Mouse (Mus musculus) heart, embryonic 13.5 days (tissue): ENCODE measurements around the gene Gm19402. TPM values are rescaled to one million over a fixed set of nuclear protein-coding genes. Genes with fewer than 3 reads are reported as not detected.
"Not testable (repeated sequence)": the region's sequence is repeated elsewhere in the genome, so short reads cannot be mapped to it uniquely, and the experiment has no call there.

Experiments used
- ATAC-seq: fragments of 200-750 bp; cut with Nextera tagmentation; 2 replicates; pipeline ENCODE4 v1.8.0; 2017; ENCODE audit warnings: moderate TSS enrichment; ENCODE audit not compliant: insufficient number of reproducible peaks, low FRiP score, low TSS enrichment; ENCODE audit errors: extremely low read depth
- H3K27ac ChIP-seq: fragments of 300-500 bp; sonication (generic); replicated peaks from 2 replicates; pipeline ENCODE4 v1.5.1; 2015; ENCODE audit warnings: moderate library complexity, mild to moderate bottlenecking, inconsistent platforms
- H3K27me3 ChIP-seq: fragments of 300-500 bp; sonication (generic); replicated peaks from 2 replicates; pipeline ENCODE4 v1.6.1; 2015; ENCODE audit warnings: mild to moderate bottlenecking, inconsistent platforms
- H3K36me3 ChIP-seq: fragments of 300-500 bp; sonication (generic); 2 replicates; pipeline ENCODE4 v1.6.1; 2015; ENCODE audit warnings: mild to moderate bottlenecking, inconsistent platforms
- H3K4me1 ChIP-seq: fragments of 300-500 bp; sonication (generic); 2 replicates; pipeline ENCODE4 v1.6.1; 2015; ENCODE audit warnings: inconsistent platforms
- H3K4me2 ChIP-seq: fragments of 300-500 bp; sonication (generic); 2 replicates; pipeline ENCODE4 v1.6.1; 2015; ENCODE audit warnings: inconsistent platforms, mild to moderate bottlenecking, moderate library complexity
- H3K4me3 ChIP-seq: fragments of 300-500 bp; sonication (generic); 2 replicates; pipeline ENCODE4 v1.5.1; 2015; ENCODE audit warnings: moderate library complexity, mild to moderate bottlenecking, inconsistent platforms
- H3K9ac ChIP-seq: fragments of 300-500 bp; sonication (generic); 2 replicates; pipeline ENCODE4 v1.6.1; 2015; ENCODE audit warnings: inconsistent platforms, mild to moderate bottlenecking, moderate library complexity
- H3K9me3 ChIP-seq: fragments of 300-500 bp; sonication (generic); 2 replicates; pipeline ENCODE4 v1.6.1; 2016; ENCODE audit warnings: inconsistent platforms
- WGBS: fragments of 180-500 bp; shearing (Covaris S2); methylation state at CpG from one replicate; pipeline ENCODE4 v1.1.7; 2015; ENCODE audit warnings: mixed read lengths; 5-methylcytosine and 5-hydroxymethylcytosine counted together
- polyA plus RNA-seq: library from polyadenylated mRNA; unstranded; fragments of >200 nt; fragmentation: Nextera tagmentation; extraction: Ambion mirVana; gene quantifications from 2 replicates; pipeline ENCODE4 v1.2.1, GENCODE M21; 2015

Gm19402 gene
- not detected in 2 replicates for polyA plus RNA-seq

DNA sequence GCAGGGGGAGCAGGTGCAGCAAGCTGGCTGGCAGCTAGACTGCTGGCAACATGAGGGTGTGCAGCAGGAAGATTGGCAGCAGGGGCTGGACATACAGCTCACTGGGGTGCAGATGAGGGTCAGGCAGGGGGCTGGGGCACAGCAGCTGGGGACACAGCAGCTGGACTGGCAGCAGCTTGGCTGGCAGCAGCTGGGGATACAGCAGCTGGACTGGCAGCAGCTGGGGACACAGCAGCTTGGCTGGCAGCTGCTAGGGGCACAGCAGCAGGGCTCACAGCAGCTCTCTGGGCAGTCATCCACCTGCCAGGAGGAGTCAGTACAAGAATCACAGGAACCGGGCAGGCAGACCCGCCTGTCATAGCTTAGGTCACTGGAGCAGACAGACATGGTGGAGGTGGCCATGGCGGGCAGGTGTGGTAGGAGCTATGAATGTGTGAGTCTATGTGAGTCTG lies at the start of gene Gm19402:
TSS of gene Gm19402 (minus strand) at position 402 of the 452 bp plus-strand sequence.
- not testable (repeated sequence) for H3K36me3 ChIP-seq, H3K27ac ChIP-seq, H3K4me3 ChIP-seq, H3K4me2 ChIP-seq, H3K9me3 ChIP-seq, H3K9ac ChIP-seq, ATAC-seq
- H3K4me1 ChIP-seq = peaks cover 11% of the 10 kb centered on the region
- H3K27me3 ChIP-seq = peaks cover 75% of the 10 kb centered on the region
- WGBS = 58% methylated on average over 3 of the region's 3 CpGs

DNA sequence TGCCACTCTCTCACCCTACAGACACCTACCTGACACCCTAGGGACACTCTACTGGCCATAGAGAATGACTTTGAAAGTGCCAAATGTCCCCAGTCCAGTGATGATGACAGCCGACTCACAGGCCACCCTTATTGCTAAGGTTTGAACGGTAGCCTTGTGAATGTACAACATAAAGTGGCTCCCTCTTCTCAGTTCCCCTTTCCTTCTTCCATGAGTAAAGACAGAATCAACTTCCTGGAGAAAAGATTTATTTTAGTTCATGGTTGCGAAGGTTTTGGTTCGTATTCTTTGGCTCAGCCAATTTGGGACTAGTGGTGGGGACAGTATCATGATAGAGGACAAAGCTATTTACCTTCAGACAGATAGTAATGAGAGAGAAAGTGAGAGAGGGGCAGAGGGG lies 48.4 kb upstream of the Gm19402 start:
- H3K9ac ChIP-seq = no peak overlapping the region
- no peaks in the 10 kb centered on the region for H3K36me3 ChIP-seq
- ATAC-seq = no peak
- H3K4me2 ChIP-seq = no peak overlapping the region
- no peaks in the 10 kb centered on the region for H3K4me1 ChIP-seq
- 77% methylated on average over 4 of the region's 4 CpGs for WGBS
- H3K9me3 ChIP-seq = peaks cover 11% of the 10 kb centered on the region
- H3K27ac ChIP-seq = no peak overlapping the region
- H3K4me3 ChIP-seq = no peak overlapping the region
- H3K27me3 ChIP-seq = no peaks in the 10 kb centered on the region

DNA sequence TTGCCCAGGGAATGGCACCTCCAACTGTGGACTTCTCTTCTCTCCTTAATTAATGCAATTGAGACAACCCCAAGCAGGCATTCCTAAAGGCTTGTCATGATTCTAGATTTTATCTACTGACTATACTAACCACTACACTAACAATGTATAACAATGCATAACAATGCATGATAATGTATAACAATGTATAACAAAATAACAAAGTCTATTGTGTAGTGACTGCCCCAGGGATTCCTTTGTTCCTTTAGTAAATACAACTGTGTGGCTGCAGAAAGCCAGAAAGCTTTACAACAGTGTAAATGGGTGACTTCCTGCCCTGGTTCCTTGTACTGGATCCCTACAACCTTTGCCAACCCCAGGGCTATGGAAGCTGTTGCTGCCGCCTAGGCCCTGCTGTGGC lies 45.4 kb upstream of the Gm19402 start:
- Histone ChIP-seq H3K36me3 (no peaks in the 10 kb centered on the region), H3K4me3 (no peak overlapping the region), H3K4me1 (no peaks in the 10 kb centered on the region), H3K9me3 (peaks cover 13% of the 10 kb centered on the region), H3K27me3 (no peaks in the 10 kb centered on the region), H3K9ac (no peak overlapping the region), H3K4me2 (no peak overlapping the region), H3K27ac (no peak overlapping the region)
- ATAC-seq = no peak
- 86% methylated on average over 1 of the region's 1 CpGs for WGBS

DNA sequence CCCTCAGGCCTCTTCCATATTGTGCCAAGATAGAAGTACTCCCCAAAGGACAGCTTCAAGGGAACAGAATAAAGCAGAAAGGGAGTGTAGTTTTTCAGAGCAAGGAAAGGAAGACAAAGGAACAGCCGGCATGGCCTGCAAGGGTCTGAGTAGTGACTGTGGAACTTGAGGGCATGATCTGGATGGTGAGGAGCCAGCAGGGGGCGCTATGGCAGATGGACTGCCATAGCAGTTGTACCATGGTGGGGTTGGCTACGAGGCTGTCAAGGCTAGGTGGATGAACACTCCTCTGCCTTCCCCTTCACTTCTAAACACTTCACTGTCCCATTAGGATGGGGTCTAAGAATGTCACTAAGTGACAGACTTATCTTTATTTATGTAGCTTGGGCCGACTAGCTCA lies 38.7 kb upstream of the Gm19402 start:
- Histone ChIP-seq H3K9ac (no peak overlapping the region), H3K4me1 (no peaks in the 10 kb centered on the region), H3K36me3 (no peaks in the 10 kb centered on the region), H3K4me2 (no peak overlapping the region), H3K4me3 (no peak overlapping the region), H3K27ac (no peak overlapping the region), H3K27me3 (no peaks in the 10 kb centered on the region), H3K9me3 (peaks cover 4% of the 10 kb centered on the region)
- WGBS = 45% methylated on average over 4 of the region's 4 CpGs
- ATAC-seq = no peak

DNA sequence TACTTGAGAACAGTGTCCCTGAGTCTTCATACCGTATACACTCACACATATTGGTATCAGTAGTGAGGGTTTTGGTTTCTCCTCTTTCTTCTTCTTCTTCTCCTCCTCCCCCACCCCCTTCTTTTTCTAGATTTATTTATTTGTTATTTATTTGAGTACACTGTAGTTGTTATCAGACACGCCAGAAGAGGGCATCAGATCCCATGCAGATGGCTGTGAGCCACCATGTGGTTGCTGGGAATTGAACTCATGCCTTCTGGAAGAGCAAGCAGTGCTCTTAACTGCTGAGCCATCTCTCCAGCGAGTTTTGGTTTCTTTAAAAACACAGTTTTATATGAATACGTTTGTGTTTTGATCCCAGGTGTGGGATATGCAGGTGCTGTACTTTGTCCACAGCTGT lies 37.7 kb upstream of the Gm19402 start:
- Histone ChIP-seq H3K4me1 (no peaks in the 10 kb centered on the region), H3K4me3 (no peak overlapping the region), H3K9ac (no peak overlapping the region), H3K27me3 (no peaks in the 10 kb centered on the region), H3K36me3 (no peaks in the 10 kb centered on the region), H3K27ac (no peak overlapping the region), H3K4me2 (no peak overlapping the region), H3K9me3 (no peaks in the 10 kb centered on the region)
- 53% methylated on average over 4 of the region's 4 CpGs for WGBS
- no peak for ATAC-seq

DNA sequence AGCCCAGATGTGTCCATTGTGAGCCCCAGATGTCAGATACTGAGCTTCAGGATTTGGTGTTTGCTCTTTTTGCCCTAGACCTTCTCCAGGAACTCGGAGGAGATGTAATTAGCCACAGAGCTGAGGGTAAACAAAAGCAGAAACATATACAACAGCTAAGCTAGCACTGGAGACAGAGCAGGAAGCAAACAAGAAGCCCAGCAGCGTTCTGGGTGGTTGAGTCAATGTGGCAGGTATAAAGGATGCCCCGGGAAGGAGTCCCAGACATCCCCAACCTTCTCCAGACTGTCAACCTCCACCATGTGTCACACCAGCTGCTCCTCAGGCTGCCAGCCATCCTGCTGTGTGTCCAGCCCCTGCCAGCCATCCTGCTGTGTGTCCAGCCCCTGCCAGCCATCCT lies 35.6 kb upstream of the Gm19402 start, which contains the start of gene Gm10100:
TSS of gene Gm10100 (plus strand) at position 301 of the 400 bp plus-strand sequence.
- Histone ChIP-seq H3K36me3 (no peaks in the 10 kb centered on the region), H3K9me3 (no peaks in the 10 kb centered on the region), H3K27me3 (no peaks in the 10 kb centered on the region), H3K4me1 (no peaks in the 10 kb centered on the region), H3K9ac (no peak within 1 kb of the TSS), H3K27ac (no peak within 1 kb of the TSS), H3K4me3 (no peak within 1 kb of the TSS), H3K4me2 (no peak within 1 kb of the TSS)
- 24% methylated on average over 3 of the region's 3 CpGs for WGBS
- no peak for ATAC-seq

DNA sequence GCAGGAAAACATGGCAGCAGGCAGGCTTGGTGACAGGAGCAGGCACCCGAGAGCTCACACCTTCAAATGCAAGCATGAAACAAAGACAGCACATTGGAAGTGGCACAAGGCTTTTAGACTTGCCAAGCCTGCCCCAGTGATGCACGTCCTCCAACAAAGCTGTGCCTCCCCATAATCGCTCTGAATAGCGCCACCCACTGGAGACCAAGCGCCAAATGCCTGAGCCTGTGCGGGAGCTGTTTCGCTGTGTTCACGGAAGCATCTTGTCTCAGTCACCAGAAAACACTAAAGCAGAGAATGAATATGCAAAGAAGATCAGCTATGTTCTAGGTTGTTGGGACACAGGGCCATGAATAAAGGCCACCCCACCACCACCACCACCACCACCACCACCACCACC lies 34.3 kb upstream of the Gm19402 start:
- H3K27ac ChIP-seq = no peak overlapping the region
- 65% methylated on average over 8 of the region's 8 CpGs for WGBS
- H3K4me2 ChIP-seq = no peak overlapping the region
- H3K9ac ChIP-seq = no peak overlapping the region
- no peak for ATAC-seq
- no peaks in the 10 kb centered on the region for H3K9me3 ChIP-seq
- H3K4me3 ChIP-seq = no peak overlapping the region
- no peaks in the 10 kb centered on the region for H3K36me3 ChIP-seq
- H3K27me3 ChIP-seq = no peaks in the 10 kb centered on the region
- no peaks in the 10 kb centered on the region for H3K4me1 ChIP-seq

DNA sequence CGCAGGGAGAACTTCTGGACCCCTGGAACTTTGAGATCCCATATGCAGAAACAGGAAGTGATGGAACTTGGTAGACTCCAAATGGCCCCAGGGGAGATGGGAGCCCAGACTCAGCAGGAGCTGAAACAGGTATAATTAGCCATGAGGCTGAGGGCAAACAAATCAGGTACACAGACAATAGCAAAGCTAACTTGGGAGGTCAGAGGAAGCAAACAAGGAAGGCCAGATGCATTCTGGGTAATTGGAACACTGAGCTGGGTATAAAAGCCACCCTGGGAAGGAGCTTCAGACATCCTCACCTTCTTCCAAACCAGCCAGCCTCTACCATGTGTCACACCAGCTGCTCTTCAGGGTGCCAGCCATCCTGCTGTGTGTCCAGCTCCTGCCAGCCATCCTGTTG lies 29.7 kb upstream of the Gm19402 start, which contains the start of gene Krtap12-1:
TSS of gene Krtap12-1 (plus strand) at position 301 of the 400 bp plus-strand sequence.
- H3K9me3 ChIP-seq, H3K36me3 ChIP-seq, H3K27me3 ChIP-seq, H3K9ac ChIP-seq, H3K27ac ChIP-seq, ATAC-seq, H3K4me3 ChIP-seq, H3K4me2 ChIP-seq, H3K4me1 ChIP-seq: not testable (repeated sequence)
- WGBS = 72% methylated on average over 1 of the region's 1 CpGs

DNA sequence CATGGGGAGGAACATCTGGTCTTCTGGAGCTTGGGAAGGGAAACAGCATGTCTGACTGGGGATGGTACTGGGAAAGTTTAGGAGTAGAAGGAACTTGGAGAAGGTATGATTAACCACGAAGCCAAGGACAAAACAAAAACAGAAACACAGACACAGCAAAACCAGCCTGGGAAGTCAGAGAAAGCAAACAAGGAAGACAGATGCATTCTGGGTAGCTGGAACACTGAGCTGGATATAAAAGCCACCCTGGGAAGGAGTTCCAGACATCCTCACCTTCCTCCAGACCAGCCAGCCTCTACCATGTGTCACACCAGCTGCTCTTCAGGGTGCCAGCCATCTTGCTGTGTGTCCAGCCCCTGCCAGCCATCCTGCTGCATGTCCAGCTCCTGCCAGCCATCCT lies 24.9 kb upstream of the Gm19402 start, which contains the start of gene Gm10142:
TSS of gene Gm10142 (plus strand) at position 301 of the 400 bp plus-strand sequence.
- Histone ChIP-seq H3K4me3 (no peak within 1 kb of the TSS), H3K4me2 (no peak within 1 kb of the TSS), H3K4me1 (no peaks in the 10 kb centered on the region), H3K27ac (no peak within 1 kb of the TSS), H3K36me3 (no peaks in the 10 kb centered on the region), H3K9me3 (0 out of 2 replicates have a peak, but pooled peaks cover 8% of the 10 kb centered on the region), H3K27me3 (no peaks in the 10 kb centered on the region), H3K9ac (no peak within 1 kb of the TSS)
- no peak for ATAC-seq
- 64% methylated on average over 1 of the region's 1 CpGs for whole genome bisulfite sequencing

DNA sequence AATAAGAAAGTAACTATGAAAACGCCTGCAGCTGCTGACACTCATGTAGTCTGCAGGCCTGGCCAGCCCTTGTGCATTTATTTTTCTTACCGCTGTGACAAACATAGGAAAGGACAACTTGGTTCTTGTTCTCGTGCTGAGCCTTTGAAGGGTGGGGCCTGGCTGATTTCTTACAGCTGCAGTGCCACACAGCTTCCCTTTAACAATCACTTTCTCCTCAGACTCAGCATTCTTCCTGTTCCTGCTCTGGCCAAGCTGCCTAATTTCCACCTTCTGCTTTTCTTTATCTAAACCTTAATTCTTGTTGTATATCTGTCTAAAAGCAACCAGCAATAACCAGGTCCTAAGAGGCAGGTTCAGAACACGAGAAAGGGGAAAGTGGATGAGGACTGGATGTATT lies 23.2 kb upstream of the Gm19402 start:
- Histone ChIP-seq H3K4me3 (no peak overlapping the region), H3K36me3 (no peaks in the 10 kb centered on the region), H3K4me1 (no peaks in the 10 kb centered on the region), H3K9ac (no peak overlapping the region), H3K27ac (no peak overlapping the region), H3K4me2 (no peak overlapping the region), H3K9me3 (0 out of 2 replicates have a peak, but pooled peaks cover 8% of the 10 kb centered on the region), H3K27me3 (no peaks in the 10 kb centered on the region)
- ATAC-seq = no peak
- 59% methylated on average over 4 of the region's 4 CpGs for WGBS

DNA sequence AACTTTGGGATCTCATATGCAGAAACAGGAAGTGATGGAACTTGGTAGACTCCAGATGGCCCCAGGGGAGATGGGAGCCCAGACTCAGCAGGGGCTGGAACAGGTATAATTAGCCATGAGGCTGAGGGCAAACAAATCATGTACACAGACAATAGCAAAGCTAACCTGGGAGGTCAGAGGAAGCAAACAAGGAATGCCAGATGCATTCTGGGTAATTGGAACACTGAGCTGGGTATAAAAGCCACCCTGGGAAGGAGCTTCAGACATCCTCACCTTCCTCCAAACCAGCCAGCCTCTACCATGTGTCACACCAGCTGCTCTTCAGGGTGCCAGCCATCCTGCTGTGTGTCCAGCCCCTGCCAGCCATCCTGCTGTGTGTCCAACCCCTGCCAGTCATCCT lies 20.6 kb upstream of the Gm19402 start, which contains the start of gene Gm10024:
TSS of gene Gm10024 (plus strand) at position 301 of the 400 bp plus-strand sequence.
- not testable (repeated sequence) for H3K9me3 ChIP-seq, H3K36me3 ChIP-seq, H3K27ac ChIP-seq, H3K4me3 ChIP-seq, H3K4me1 ChIP-seq, H3K4me2 ChIP-seq, H3K9ac ChIP-seq, ATAC-seq, H3K27me3 ChIP-seq

DNA sequence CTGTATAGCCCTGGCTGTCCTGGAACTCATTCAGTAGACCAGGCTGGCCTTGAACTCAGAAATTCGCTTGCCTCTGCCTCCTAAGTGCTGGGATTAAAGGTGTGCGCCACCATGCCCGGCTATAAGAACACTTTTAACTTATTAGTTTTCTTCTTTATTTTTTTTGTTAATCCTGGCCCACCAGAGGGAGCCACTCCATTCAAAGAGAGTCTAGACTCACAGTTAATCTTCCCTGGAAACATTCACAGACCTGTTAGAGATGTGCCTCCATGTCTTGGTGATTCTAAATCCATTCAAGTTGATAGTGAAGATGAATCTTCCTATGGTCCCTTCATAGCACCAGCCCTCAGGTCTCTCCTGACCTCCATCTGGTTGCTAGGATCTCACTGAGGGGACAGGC lies 19.3 kb upstream of the Gm19402 start:
- Histone ChIP-seq H3K27me3 (no peaks in the 10 kb centered on the region), H3K4me2 (no peak overlapping the region), H3K4me1 (no peaks in the 10 kb centered on the region), H3K9me3 (0 out of 2 replicates have a peak, but pooled peaks cover 8% of the 10 kb centered on the region), H3K9ac (no peak overlapping the region), H3K36me3 (no peaks in the 10 kb centered on the region), H3K4me3 (no peak overlapping the region), H3K27ac (no peak overlapping the region)
- no peak for ATAC-seq
- 67% methylated on average over 3 of the region's 3 CpGs for WGBS
